Mouse (Mus musculus): ENCODE measurements around the gene 4933415A04Rik. TPM values are rescaled to one million over a fixed set of nuclear protein-coding genes. Genes with fewer than 3 reads are reported as not detected.

The 4933415A04Rik gene
- polyA plus RNA-seq (2017; shearing (Covaris generic)), result not detected

DNA sequence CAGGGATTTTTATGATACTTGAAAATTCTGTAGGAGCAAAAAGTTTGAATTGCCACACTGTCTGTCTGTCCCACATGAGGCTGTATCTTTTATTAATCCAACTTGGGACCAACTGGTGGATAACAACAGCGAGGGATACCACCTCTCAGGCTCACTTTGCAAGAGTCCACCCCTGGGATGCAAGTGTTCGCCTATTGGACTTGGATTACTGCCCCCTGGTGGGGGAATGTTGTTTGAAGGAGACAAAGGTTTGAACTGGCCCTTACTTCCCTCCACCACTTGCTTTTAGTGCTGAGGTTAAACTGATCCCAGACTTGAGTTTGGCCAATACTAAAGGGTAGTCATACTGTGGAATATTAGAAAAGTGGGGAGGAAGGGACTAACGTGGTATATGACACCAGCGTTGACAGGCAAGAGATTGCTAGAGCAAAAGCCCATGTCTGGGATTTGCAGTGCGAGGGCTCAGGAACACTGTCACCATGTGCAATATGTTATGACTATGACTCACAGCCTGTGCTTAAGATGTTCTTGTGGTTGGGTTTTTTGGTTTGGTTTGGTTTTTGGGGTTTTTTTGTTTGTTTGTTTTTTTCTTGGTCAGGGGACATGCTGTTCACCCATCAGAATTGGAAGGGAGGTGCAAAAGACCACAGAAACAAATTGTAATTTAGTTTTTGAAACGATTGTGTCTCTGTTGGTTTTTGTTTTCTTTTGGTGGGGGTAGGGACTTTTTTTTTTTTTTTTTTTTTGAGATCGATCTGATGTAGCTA is at the start of gene 4933415A04Rik:
TSS of gene 4933415A04Rik (plus strand) at position 717 of the 767 bp plus-strand sequence.

GRCm38 (mm10) chr11:43601440-43601839 is 14.6 kb downstream of the 4933415A04Rik start, which contains the start of gene Fabp6:
Gene Fabp6 (minus strand): TSS chr11:43601540.

Other genes with a start within 250 kb of the 4933415A04Rik start
- 162 TPM for gene Pttg1, start 160.8 kb upstream of the 4933415A04Rik start, polyA plus RNA-seq (2017; shearing (Covaris generic))
- 108 TPM for gene Slu7, start 153.3 kb upstream of the 4933415A04Rik start, polyA plus RNA-seq (2017; shearing (Covaris generic))
- gene C1qtnf2, start 112.8 kb upstream of the 4933415A04Rik start, polyA plus RNA-seq (2017; shearing (Covaris generic)), result not detected
- gene Ccnjl, start 58.3 kb upstream of the 4933415A04Rik start, polyA plus RNA-seq (2017; shearing (Covaris generic)), result not detected
- gene Fabp6, start 14.5 kb downstream of the 4933415A04Rik start, polyA plus RNA-seq (2017; shearing (Covaris generic)), result not detected
- gene Pwwp2a, start 95.0 kb downstream of the 4933415A04Rik start, polyA plus RNA-seq (2017; shearing (Covaris generic)), result 15.0 TPM
- gene Ttc1, start 161.0 kb downstream of the 4933415A04Rik start, polyA plus RNA-seq (2017; shearing (Covaris generic)), result 74.4 TPM

Measured in activated CD4-positive, CD25-positive, alpha-beta regulatory T cell, adult 9 weeks (primary cell).